Mouse (Mus musculus): ENCODE data around the gene Cyp11a1.

The Cyp11a1 gene

DNA sequence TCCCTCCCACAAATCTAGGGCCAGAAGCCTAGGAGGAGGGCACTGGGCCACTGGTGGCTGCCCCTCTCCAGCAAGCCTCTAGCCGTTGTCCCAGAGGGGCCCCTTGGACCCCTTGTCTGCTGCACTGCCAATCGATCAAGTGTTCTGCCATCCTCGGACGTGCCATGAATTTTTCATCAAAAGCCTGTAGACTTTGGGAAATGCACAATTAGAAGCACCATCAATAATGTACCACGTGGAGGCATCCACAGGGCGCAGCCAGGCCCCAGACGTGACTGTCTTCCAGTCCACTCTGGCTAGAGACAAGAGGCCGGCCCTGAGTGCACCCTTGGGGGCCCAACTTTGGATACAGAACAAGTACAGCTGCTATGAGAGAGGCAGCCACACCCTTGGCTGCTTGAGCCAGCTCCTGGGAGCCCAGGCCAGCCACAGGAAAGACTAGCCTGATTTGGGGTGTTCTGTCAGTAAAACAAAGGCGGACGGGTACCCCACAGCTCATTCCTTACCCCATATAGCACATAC is 37.3 kb downstream of the Cyp11a1 start:
- no peak for DNase-seq (ENCODE audit: low read depth, low spot score)

DNA sequence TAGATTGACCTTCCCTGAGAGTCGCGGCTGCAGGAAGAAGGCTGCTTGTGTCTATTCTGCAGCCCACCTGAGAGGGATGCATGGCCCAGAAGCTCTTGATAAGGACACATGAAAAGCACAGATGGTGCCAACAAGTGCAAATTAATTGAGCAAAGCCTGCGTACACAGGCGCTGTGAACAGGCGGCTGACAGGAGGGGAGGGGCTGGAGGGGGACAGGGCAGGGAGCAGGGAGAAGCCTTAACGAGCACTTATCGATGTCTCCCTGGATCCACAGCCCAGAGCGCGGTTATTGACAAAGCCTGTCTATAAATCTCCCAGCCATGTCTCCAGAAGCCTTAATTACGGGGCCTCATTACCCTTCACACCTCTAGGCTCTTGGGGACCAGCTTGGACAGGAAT is 38.6 kb downstream of the Cyp11a1 start:
- no peak for DNase-seq (ENCODE audit: low read depth, low spot score)

GRCm38 (mm10) chr9:58045646-58046045 is 39.4 kb downstream of the Cyp11a1 start:
- DNase-seq (ENCODE audit: low read depth, low spot score) = no peak

DNA sequence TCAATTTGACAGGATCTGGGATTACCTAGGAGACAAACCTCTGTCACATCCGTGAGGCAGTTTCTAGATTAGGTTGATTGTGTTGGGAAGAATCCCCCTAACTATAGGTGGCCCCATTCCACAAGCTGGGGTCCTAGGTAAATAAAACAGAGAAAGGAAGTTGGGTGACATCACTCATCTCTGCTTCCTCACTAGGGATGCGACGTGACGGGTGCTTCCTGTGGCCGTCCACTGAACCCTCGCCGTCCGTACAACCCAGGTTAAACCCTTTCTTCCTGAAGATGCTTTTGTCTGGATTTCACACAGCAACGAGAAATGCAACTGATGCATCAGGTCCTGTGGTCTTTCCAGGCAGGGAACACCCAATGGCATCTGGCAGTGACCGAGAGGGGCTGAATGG is 40.9 kb downstream of the Cyp11a1 start:
- DNase-seq (ENCODE audit: low read depth, low spot score) = no peak

DNA sequence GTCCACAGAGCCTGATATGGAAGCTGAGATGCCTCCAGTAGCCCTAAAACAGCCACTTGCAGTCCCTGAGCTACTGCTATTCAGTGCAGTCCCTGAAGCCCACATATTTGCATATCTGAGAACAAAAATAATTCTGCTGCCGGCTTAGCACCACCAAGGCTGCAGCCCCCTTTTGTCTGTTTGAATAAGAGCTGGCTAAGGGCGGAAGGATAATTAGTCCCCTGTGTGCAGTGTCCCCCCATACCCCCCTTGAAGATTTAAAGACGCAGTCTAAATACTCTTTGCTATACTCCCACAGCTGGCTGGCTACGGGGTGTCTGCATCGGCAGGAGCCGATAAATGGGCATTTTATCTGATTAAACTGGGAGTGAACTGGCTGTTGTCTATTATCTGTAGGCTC is 42.4 kb downstream of the Cyp11a1 start:
- no peak for DNase-seq (ENCODE audit: low read depth, low spot score)

GRCm38 (mm10) chr9:58049186-58049585 is 43.0 kb downstream of the Cyp11a1 start:
- DNase-seq (ENCODE audit: low read depth, low spot score) = no peak

DNA sequence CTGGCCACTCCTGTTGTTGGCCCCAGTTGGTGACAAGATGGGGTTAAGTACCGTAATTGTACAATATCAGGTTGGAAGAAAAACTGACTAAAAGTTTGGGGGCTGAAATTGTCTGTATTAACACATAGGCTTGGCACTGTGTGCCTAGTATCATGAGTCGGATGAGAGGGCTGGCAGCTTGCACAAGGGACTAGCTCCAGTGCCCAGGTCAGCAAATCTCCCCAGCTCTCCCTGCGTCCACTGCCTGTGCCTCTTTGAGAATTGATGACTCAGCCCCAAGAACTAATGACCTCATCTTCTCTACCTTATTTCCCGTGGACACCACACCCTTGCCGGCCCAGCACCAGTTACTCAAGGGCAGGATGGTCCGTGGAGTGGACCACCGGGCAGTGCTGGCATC is 43.6 kb downstream of the Cyp11a1 start:
- no peak for DNase-seq (ENCODE audit: low read depth, low spot score)

- peak; percentile 53 for DNase-seq (ENCODE audit: low read depth, low spot score)
These were observed 45.7 kb downstream of the Cyp11a1 start for GRCm38 (mm10) chr9:58051937-58052336.

GRCm38 (mm10) chr9:58053102-58053501 is 46.9 kb downstream of the Cyp11a1 start:
- peak; percentile 87 for DNase-seq (ENCODE audit: low read depth, low spot score)

- DNase-seq (ENCODE audit: low read depth, low spot score) = no peak
These were observed 47.3 kb downstream of the Cyp11a1 start for GRCm38 (mm10) chr9:58053544-58053943.

DNA sequence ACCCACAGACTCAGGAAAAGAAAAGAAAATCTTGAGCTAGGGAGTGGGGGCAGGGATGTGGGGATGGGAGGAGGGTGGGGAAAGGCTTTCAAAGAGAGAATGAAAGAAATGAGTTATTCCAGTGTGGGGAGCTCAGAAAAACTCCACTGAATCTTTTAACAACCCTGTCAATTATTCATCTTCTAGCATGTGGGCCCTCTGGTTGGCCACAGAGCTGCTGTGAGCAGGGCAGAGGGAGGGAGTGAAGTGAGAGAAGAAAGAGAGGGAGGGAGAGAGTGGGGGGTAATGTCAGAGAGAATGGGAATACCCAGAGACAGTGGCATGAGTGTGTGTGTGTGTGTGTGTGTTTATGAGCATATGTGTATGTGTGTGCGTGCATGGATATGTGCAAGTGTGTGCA is 47.8 kb downstream of the Cyp11a1 start:
- no peak for DNase-seq (ENCODE audit: low read depth, low spot score)

- DNase-seq (ENCODE audit: low read depth, low spot score) = no peak
These were observed 49.5 kb downstream of the Cyp11a1 start for GRCm38 (mm10) chr9:58055666-58056065.

DNA sequence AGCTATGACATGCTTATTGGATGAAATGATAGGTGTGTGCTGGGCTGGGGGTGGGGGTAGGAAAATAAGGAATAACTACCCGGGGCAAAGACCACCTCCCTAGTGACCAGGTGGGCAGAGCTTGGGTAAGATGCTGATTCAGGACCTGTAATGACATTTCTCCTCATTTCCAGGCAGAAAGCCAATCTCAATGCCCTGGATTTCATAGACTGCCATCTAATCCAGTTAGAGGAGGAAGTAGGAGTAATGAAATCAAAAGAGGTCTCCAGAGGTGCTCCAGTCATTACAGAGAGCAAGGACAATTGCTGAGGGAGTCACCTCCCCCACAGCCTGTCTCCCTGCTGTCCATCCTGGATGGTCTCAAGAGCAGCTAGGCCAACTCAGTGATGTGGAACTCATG is 53.7 kb downstream of the Cyp11a1 start:
- DNase-seq (ENCODE audit: low read depth, low spot score) = no peak

DNA sequence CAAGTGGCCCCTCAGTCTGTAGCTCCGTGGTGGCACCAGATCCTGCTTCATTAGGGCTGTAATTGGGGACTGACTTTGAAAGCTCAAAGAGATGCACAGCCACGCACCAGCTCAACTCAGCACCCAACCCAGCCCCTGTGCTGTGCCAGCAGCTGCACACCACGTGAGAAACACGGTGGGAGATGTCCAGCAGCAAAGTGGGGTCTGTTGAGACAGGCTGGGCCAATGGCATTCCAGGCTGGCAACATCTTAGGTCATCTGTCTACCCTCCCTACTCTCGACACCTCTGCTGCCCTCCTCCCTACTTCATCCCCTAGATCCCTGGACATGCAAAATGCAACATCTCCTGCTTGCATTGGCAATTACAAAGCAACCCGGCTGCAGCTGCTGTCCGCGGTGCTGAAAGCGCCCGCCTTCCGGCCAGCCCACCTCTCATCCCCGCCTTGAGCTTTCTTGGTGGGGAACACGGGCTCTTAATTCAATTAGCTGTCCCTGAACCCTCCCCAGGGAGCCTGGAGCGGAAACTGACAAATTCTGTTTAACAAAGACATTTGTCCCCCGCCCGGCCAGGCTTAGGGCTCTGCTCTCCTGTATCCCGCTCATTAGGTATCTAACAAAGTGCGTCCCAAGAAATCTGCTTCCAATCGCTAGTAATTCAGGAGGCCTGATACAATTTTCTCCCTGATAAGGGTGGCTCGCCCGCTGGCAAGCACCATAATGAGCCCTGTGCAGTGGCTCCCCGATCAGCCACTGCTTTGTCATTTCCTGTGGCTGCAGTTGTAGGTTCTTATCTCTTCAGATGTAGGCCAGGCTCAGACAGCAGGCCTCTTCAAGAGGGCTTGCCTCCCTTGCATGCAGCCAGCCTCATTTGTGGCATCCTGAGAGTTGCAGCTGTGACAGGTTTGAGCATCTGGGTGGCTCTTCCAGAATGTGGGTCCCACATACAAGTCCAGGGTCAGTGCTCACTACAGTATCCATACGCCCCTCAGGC is 54.8 kb downstream of the Cyp11a1 start:
- DNase-seq (ENCODE audit: low read depth, low spot score) = no peak

DNA sequence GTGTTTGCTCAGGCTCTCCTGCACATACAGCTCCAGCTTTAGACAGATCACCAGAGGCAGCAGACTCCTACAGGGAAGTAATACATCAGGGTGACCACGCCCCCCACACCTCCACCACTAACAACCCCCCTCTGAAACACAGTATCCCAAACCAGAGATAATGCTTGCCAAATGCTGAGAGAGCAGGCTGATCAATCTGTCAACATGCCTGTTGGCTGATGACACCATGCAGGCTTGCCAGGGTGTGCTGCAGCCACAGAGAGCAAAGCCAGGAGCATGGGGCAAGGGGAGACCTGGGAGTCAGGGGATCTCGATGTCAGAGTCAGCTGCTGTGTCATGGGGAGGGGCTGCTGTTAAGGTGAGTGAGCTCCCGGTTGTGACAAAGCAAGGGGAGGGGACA is 57.3 kb downstream of the Cyp11a1 start, which contains the start of gene Stra6:
Gene Stra6, plus strand, starts transcription at position 258 of the 400 bp plus-strand sequence.
- DNase-seq (ENCODE audit: low read depth, low spot score) = no peak

- DNase-seq (ENCODE audit: low read depth, low spot score) = no peak
These were observed 59.3 kb downstream of the Cyp11a1 start for GRCm38 (mm10) chr9:58065532-58065931.

DNA sequence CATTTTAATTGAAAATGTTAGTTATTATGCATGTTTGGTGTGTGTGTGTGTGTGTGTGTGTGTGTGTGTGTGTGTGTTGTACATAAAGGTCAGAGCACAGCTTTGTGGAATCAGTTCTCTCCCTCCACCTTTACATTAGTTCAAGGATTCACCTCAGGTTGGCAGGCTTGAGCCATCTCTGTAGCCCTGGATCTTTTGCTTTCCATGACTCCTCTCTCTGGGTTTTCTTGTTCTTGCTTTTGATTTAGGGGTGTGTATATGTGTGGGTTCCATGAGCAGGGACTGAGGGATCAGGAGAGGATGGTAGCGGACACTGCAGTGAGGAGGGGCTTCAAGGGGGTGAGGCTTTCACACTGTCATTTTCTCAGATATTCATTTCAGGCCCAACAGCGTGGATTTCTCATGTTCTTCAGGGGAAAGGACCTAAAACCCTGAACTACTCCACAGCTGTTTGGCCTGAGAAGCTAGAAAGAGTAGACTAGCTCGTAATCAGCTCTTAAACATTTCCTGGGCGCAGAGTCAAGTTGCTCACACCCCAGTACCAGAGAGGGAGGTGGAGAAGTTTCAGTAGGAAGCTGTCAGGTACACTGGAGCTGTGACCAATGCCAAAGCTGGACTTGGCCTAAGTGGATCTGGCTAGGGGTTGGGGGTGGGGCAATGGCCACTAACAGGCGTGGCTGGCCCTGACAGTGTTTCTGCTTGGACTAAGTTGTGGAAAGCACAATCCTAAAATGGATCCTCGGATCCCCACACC is 59.9 kb downstream of the Cyp11a1 start:
- peak; percentile 71 for DNase-seq (ENCODE audit: low read depth, low spot score)

DNA sequence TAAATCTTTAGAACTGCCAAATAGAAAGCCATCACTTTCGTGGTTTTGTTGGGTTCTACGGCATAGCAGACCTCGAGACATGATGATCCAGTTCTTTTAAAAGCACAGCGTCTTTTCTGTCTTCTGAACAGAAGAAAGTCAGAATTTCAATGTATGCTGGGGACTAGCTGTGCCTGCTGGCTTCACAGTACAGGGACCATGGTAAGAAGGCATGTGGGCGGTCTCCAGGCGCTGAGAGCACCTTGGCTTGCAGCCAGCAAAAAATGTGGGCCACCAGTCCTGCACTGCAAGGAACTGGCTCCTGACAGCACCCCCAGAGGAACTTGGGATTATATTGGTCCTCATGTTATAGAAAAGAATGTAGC is 60.5 kb downstream of the Cyp11a1 start:
- DNase-seq (ENCODE audit: low read depth, low spot score) = peak; percentile 91

GRCm38 (mm10) chr9:58067546-58067945 is 61.3 kb downstream of the Cyp11a1 start:
- peak; percentile 90 for DNase-seq (ENCODE audit: low read depth, low spot score)

GRCm38 (mm10) chr9:58074561-58074960 is 68.3 kb downstream of the Cyp11a1 start:
- no peak for DNase-seq (ENCODE audit: low read depth, low spot score)

Data from brain, adult 2 months (tissue).